Mouse (Mus musculus) kidney, embryonic 14.5 days (tissue): Measurements from ENCODE around the gene Lingo3. TPM values are rescaled to one million over a fixed set of nuclear protein-coding genes. Genes with fewer than 3 reads are reported as not detected.

Experiments used
- ATAC-seq: fragments of 200-750 bp; cut with Nextera tagmentation; 2 replicates; pipeline ENCODE4 v1.8.0; 2017; ENCODE audit warnings: moderate number of reproducible peaks, mild to moderate bottlenecking, moderate TSS enrichment, moderate library complexity; ENCODE audit not compliant: low FRiP score, low TSS enrichment
- H3K27ac ChIP-seq: fragments of 300-500 bp; sonication (generic); 2 replicates; pipeline ENCODE4 v1.5.1; 2014; ENCODE audit warnings: low read depth, mild to moderate bottlenecking, low read length, moderate library complexity, mixed read lengths
- H3K27me3 ChIP-seq: fragments of 300-500 bp; sonication (generic); 2 replicates; pipeline ENCODE4 v1.6.1; 2014; ENCODE audit warnings: mild to moderate bottlenecking, low read length; ENCODE audit not compliant: control insufficient read depth, insufficient read depth
- H3K36me3 ChIP-seq: fragments of 300-500 bp; sonication (generic); 2 replicates; pipeline ENCODE4 v1.6.1; 2014; ENCODE audit warnings: low read length, mixed read lengths; ENCODE audit not compliant: control insufficient read depth, insufficient read depth
- H3K4me1 ChIP-seq: fragments of 300-500 bp; sonication (generic); 2 replicates; pipeline ENCODE4 v1.6.1; 2014; ENCODE audit warnings: low read length, mixed read lengths; ENCODE audit not compliant: control insufficient read depth, insufficient read depth
- H3K4me2 ChIP-seq: fragments of 300-500 bp; sonication (generic); replicated peaks from 2 replicates; pipeline ENCODE4 v1.6.1; 2014; ENCODE audit warnings: low read depth, mild to moderate bottlenecking, low read length
- H3K4me3 ChIP-seq: fragments of 300-500 bp; sonication (generic); 2 replicates; pipeline ENCODE4 v1.5.1; 2014; ENCODE audit warnings: mild to moderate bottlenecking, low read length
- H3K9ac ChIP-seq: fragments of 300-500 bp; sonication (generic); 2 replicates; pipeline ENCODE4 v1.6.1; 2014; ENCODE audit warnings: low read depth, mild to moderate bottlenecking, low read length, moderate library complexity
- H3K9me3 ChIP-seq: fragments of 300-500 bp; sonication (generic); 2 replicates; pipeline ENCODE4 v1.6.1; 2016; ENCODE audit warnings: low read length; ENCODE audit not compliant: control insufficient read depth
- WGBS: fragments of 180-500 bp; shearing (Covaris S2); extraction: QIAGEN DNeasy Blood & Tissue Kit; methylation state at CpG from one replicate; pipeline ENCODE4 v1.1.7; 2014; 5-methylcytosine and 5-hydroxymethylcytosine counted together
- polyA plus RNA-seq: library from polyadenylated mRNA; unstranded; fragments of >200 nt; fragmentation: Nextera tagmentation; extraction: Ambion mirVana; gene quantifications from 2 replicates; pipeline ENCODE4 v1.2.1, GENCODE M21; 2014

Gene Lingo3
- 0.17 and 0.97 TPM in 2 replicates for polyA plus RNA-seq

DNA sequence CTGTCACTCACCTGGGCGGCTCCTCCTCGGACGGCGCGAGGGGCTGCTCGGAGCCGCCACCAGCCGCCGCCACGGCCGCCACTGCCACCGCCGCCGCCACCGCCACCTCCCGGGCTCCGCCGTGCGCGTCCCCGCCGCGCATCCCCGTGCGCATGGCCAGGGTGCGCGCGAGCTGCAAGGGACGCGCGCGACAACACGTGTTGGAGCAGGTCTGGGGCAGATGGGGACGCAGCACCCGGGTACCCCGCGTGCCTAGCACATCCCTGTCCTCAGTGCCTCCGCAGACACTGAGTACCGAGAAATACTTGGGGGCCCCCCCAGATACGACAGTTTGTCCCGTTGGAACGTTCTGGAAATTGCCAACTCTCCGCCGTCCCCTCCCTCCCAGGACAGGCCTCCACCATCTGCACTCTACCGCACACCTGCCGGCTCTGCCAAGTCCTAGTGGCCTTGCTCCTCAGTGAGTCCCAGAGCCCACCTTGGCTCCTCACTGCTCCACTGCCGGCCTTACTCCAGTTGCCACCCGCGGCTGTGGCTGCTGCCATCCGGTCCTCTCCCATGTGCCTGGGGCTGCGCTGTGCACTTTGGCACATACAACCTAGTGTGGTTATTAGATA, at the start of gene Lingo3:
Gene Lingo3, minus strand, starts transcription at position 109 of the 617 bp plus-strand sequence.
- Histone ChIP-seq H3K9me3 (no peaks in the 10 kb centered on the region), H3K4me1 (peaks cover 9% of the 10 kb centered on the region), H3K27me3 (peaks cover 43% of the 10 kb centered on the region), H3K27ac (no peak within 1 kb of the TSS), H3K36me3 (no peaks in the 10 kb centered on the region), H3K4me3 (peak within 1 kb of the TSS; percentile 47), H3K9ac (peak within 1 kb of the TSS; percentile 55), H3K4me2 (peak within 1 kb of the TSS; percentile 87)
- 5% methylated on average over 27 of the region's 51 CpGs for WGBS
- ATAC-seq = no peak; the same call in none of the 2 replicates

DNA sequence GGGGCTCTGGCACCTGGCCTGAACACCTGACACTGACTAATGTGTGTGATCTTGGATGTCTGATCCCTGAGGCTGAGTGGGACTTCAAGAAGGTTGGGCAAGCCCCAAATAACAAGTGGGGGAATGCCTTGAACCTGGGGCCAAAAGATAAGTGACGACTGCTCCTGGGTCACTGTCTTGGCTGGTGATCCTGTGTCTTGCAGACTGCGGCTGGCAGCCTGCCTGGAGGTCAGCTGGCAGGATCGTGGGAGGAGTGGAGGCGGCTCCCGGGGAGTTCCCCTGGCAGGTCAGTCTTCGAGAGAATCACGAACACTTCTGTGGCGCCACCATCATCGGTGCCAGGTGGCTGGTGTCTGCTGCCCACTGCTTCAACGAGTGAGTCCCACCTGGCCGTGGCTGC, 43.3 kb upstream of the Lingo3 start:
- Histone ChIP-seq H3K4me2 (no peak overlapping the region), H3K9me3 (no peaks in the 10 kb centered on the region), H3K27ac (no peak overlapping the region), H3K36me3 (no peaks in the 10 kb centered on the region), H3K9ac (no peak overlapping the region), H3K27me3 (peaks cover 7% of the 10 kb centered on the region; the same call in 1 of the 2 replicates), H3K4me1 (no peaks in the 10 kb centered on the region), H3K4me3 (no peak overlapping the region)
- WGBS = 58% methylated on average over 11 of the region's 11 CpGs
- ATAC-seq = no peak

DNA sequence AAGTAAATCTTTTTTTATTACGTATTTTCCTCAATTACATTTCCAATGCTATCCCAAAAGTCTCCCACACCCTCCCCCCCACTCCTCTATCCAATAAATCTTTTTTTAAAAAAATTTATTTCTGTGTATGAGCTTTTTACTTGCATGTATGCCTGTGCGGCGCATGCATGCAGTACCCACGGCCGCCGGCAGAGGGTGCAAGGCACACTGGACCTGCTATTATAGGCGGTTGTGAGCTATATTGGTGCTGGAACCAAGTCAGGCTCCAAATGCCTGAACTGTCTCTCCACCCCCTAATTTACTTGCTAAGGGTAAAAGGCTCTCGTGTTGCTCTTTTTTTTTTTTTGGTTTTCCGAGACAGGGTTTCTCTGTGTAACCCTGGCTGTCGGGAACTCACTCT, 37.5 kb upstream of the Lingo3 start:
- Histone ChIP-seq H3K9me3 (no peaks in the 10 kb centered on the region), H3K4me1 (no peaks in the 10 kb centered on the region), H3K4me3 (no peak overlapping the region), H3K27ac (no peak overlapping the region), H3K4me2 (no peak overlapping the region), H3K27me3 (no peaks in the 10 kb centered on the region), H3K36me3 (no peaks in the 10 kb centered on the region), H3K9ac (no peak overlapping the region)
- WGBS = 27% methylated on average over 10 of the region's 10 CpGs
- no peak for ATAC-seq

DNA sequence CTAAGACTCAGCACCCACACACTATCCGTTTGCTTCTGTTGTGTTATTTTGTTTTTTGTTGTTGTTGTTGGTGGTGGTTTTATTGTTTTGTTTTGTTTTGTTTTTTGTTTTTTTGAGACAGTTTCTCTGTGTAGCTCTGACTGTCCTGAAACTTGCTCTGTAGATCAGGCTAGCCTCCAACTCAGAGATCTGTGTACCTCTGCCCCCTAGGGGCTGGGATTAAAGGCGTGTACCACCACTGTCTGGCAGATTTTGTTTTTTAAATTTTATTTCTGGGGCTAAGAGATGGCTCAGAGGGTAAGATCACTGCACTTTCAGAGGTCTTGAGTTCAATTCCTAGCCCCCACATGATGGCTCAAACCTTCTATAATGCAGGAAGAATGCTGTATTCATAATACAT, 37.1 kb upstream of the Lingo3 start:
- WGBS = 74% methylated on average over 2 of the region's 2 CpGs
- Histone ChIP-seq H3K27me3 (no peaks in the 10 kb centered on the region), H3K4me1 (no peaks in the 10 kb centered on the region), H3K9ac (no peak overlapping the region), H3K4me2 (no peak overlapping the region), H3K9me3 (no peaks in the 10 kb centered on the region), H3K36me3 (no peaks in the 10 kb centered on the region), H3K27ac (no peak overlapping the region), H3K4me3 (no peak overlapping the region)
- no peak for ATAC-seq

DNA sequence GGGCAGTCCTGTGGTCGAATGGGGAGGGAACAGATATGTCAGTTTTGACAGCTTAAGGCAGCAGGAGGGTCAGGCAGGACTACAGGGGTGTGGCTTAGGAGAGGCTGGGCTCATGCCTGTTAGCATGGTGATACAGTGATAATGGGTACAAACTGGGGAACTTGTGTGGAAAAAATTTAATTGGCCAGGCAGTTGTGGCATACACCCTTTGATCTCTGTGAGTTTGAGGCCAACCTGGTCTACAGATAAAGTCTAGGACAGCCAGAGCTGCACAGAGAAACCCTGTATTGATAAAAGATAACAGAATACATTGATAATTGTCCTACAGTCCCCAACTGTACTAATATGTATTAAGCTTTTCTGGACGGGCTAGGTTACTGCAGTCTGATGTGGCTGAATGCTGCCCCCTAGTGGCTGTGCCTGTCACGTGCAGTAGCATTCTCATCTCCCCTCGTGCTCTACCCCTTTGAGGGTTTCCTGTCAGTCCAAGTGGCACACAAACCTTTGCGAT, 36.3 kb upstream of the Lingo3 start:
- Histone ChIP-seq H3K4me3 (no peak overlapping the region), H3K27me3 (no peaks in the 10 kb centered on the region), H3K4me1 (no peaks in the 10 kb centered on the region), H3K36me3 (no peaks in the 10 kb centered on the region), H3K9me3 (no peaks in the 10 kb centered on the region), H3K9ac (no peak overlapping the region), H3K4me2 (no peak overlapping the region), H3K27ac (no peak overlapping the region)
- ATAC-seq = peak; percentile 34; the same call in 1 of the 2 replicates
- 18% methylated on average over 5 of the region's 5 CpGs for WGBS

DNA sequence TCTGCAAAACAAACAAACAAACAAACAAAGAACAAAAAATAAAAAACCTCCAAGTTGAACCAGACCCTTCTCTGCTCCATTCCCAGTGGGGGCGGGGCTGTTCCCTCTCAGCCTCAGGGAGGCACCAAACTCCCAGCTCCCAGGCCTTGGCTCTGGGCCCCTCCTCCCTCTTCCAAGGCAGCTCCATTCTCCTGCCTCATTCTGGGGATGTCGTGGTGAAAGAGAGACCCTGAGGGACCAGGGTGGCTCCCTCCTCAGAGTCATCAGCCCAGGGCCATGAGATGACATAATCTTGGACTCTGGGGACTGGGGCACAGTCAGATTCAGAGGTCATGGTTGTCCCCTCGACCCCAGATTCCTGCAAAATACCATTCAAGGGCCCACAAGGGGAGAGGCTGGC, 32.8 kb upstream of the Lingo3 start:
- Histone ChIP-seq H3K27ac (no peak overlapping the region), H3K9me3 (no peaks in the 10 kb centered on the region), H3K4me1 (no peaks in the 10 kb centered on the region), H3K27me3 (peaks cover 5% of the 10 kb centered on the region; the same call in 1 of the 2 replicates), H3K4me3 (no peak overlapping the region), H3K36me3 (no peaks in the 10 kb centered on the region), H3K4me2 (no peak overlapping the region), H3K9ac (no peak overlapping the region)
- 34% methylated on average over 3 of the region's 3 CpGs for WGBS
- no peak for ATAC-seq

DNA sequence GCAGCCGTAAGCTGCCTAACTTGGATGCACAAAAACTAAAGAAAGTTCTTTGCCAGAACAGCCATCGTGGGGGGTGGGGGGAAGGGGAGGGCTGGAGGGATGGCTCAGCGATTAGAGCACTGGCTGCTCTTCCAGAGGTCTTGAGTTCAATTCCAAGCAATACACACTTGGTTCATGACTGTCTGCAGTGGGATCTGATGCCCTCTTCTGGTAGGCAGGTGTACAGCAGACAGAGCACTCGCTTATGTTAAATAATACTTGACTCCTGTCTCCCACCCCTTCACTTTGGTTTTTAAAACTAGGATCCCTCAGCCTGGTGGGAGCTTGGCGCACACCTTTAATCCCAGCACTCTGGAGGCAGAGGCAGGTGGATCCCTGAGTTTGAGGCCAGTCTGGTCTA, 32.2 kb upstream of the Lingo3 start:
- peaks cover 5% of the 10 kb centered on the region; the same call in 1 of the 2 replicates for H3K27me3 ChIP-seq
- no peak for ATAC-seq
- H3K4me2 ChIP-seq = no peak overlapping the region
- WGBS = 28% methylated on average over 5 of the region's 5 CpGs
- no peak overlapping the region for H3K4me3 ChIP-seq
- H3K9me3 ChIP-seq = no peaks in the 10 kb centered on the region
- H3K36me3 ChIP-seq = no peaks in the 10 kb centered on the region
- no peak overlapping the region; the same call in 1 of the 2 replicates for H3K9ac ChIP-seq
- no peak overlapping the region for H3K27ac ChIP-seq
- H3K4me1 ChIP-seq = no peaks in the 10 kb centered on the region

DNA sequence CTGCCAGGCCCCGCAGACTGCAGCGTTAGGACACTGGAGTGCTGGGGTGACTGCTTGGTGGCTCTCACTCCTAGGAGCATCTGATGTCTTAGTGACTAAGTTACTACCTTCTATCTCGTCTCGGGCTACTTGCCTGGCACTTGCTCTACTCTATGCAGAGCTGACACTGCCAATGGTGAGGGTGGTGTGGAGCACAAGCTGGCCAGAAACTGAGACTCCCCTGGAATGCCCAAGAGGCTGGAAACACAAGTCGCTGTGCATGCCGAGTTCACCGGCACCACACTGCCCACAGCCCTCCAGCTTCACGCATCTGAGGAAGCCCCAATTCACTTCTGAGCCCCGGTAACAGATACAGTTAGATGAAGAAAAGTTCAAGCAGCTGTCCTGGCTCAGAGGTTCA, 30.2 kb upstream of the Lingo3 start:
- peaks cover 5% of the 10 kb centered on the region; the same call in 1 of the 2 replicates for H3K27me3 ChIP-seq
- no peaks in the 10 kb centered on the region for H3K4me1 ChIP-seq
- H3K4me2 ChIP-seq = no peak overlapping the region
- no peak overlapping the region for H3K9ac ChIP-seq
- H3K4me3 ChIP-seq = no peak overlapping the region
- no peaks in the 10 kb centered on the region for H3K36me3 ChIP-seq
- 76% methylated on average over 9 of the region's 9 CpGs for WGBS
- H3K9me3 ChIP-seq = no peaks in the 10 kb centered on the region
- H3K27ac ChIP-seq = no peak overlapping the region
- no peak for ATAC-seq

DNA sequence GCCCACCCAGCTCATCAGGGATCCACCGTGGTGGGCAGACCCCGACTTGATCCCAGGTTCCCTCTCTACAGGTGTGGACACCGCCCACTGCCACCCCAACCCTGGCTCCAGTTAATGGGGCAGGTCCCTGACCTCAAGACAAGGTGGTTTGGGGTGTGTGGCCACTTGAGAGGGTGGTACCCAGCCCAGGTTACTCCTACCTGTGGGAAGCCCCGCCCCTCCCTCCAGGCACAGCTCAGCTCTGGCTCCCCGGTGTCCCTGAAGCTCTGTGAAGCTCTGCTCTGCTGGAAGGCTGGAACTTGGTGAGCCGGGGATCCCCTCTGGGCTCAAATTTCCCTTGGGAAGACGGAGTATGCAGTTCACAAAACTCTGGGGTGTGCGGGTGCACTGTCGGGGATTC, 27.7 kb upstream of the Lingo3 start, which contains the start of gene Tmprss9:
Gene Tmprss9, plus strand, starts transcription at position 268 of the 400 bp plus-strand sequence.
- H3K4me2 ChIP-seq = no peak within 1 kb of the TSS
- peaks cover 5% of the 10 kb centered on the region; the same call in 1 of the 2 replicates for H3K27me3 ChIP-seq
- H3K4me1 ChIP-seq = no peaks in the 10 kb centered on the region
- H3K4me3 ChIP-seq = no peak within 1 kb of the TSS
- 30% methylated on average over 9 of the region's 9 CpGs for WGBS
- no peak for ATAC-seq
- peaks cover 18% of the 10 kb centered on the region for H3K36me3 ChIP-seq
- H3K27ac ChIP-seq = no peak within 1 kb of the TSS
- H3K9me3 ChIP-seq = no peaks in the 10 kb centered on the region
- H3K9ac ChIP-seq = no peak within 1 kb of the TSS; the same call in 1 of the 2 replicates
